Mouse (Mus musculus): Measurements from ENCODE around the gene Ghrh.

DNA sequence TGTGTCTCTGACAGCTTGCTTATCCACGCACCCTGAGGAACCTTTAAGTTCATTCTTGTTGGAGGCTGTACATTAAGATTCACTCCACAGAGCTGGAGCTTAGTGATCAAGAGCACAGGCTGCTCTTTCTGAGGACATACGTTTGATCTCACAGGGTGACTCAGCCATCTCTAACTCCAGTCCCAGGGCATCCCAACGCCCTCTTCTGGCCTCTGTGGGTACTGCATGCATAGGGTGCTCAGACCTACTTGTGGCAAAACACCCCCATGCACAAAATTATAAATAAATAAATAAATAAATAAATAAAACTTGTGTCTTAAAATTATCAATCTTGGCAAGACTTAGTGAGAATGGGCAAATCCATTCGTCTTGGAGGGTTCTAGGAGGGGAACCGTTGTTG, 8.6 kb downstream of the Ghrh start:
- TF ChIP-seq CTCF (IDR thresholded peaks at IDR 0.05; ENCODE audit: low read depth, low read length) (peak; percentile 67), POLR2AphosphoS5 (IDR thresholded peaks at IDR 0.05; ENCODE audit: insufficient replicate concordance, low read depth, low read length) (no peak), GATA1 (IDR thresholded peaks at IDR 0.05; ENCODE audit: borderline replicate concordance, low read length) (no peak), GATA2 (IDR thresholded peaks at IDR 0.05; ENCODE audit: borderline replicate concordance, low read depth, low read length) (no peak), TAL1 (conservative IDR thresholded peaks at IDR 0.05; ENCODE audit: low read depth, low read length) (no peak)

Data from G1E (cell line).